In the genomic region with DNA sequence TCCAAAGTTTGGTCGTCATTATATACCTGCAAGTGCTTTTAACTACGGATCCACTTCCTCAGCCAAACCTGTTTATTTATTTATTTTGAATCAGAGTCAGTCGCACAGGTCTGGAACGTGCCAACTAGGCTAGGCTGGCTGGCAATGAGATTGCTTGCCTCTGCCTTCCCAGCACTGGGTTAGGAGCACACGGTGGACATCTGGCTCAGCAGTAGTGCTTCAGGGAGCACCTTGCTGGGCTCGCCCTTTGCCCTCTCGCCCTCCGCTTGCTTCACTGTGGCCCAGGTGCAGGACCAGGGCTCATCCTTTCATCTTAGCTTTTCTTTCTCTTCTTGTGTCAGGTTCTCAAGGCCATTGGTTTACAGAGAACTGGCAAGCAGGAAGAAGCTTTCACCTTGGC, we compare ENCODE assay signal across 28 mouse cellular contexts. TPM values are rescaled to one million over a fixed set of nuclear protein-coding genes. Genes with fewer than 3 reads are reported as not detected.
DNase-seq lines count a peak whose midpoint lies in the region; ATAC-seq and TF ChIP-seq lines count a peak whose summit lies in the region.
"Had no signal": no experiment of that assay in that cellular context is flagged by ENCODE, and none has a peak within 500 bp of the region (broad histone marks: within the 10 kb centered on the region; RNA-seq: fewer than 3 reads in every experiment).

No protein-coding gene starts in this region.

- WGBS in intestine, postnatal 0 days: 72% methylated on average over 8 of the region's 8 CpGs
- WGBS in intestine, embryonic 15.5 days: 87% methylated on average over 8 of the region's 8 CpGs
- 92% methylated on average over 8 of the region's 8 CpGs for WGBS in kidney, embryonic 16.5 days

- no peaks in the 10 kb centered on the region for H3K27me3 ChIP-seq in intestine, postnatal 0 days (replicated peaks; ENCODE audit: control insufficient read depth, insufficient read depth, low read length)
- no peaks in the 10 kb centered on the region for H3K27me3 ChIP-seq in intestine, embryonic 15.5 days (replicated peaks)
- H3K27me3 ChIP-seq in kidney, embryonic 16.5 days (ENCODE audit: insufficient read depth, low read length): no peaks in the 10 kb centered on the region
- H3K27me3 ChIP-seq: embryonic facial prominence, embryonic 13.5 days; liver, embryonic 15.5 days; lung, embryonic 15.5 days; neural tube, embryonic 12.5 days had no signal

- no peaks in the 10 kb centered on the region for H3K9me3 ChIP-seq in intestine, postnatal 0 days (ENCODE audit: control insufficient read depth)
- no peaks in the 10 kb centered on the region for H3K9me3 ChIP-seq in intestine, embryonic 15.5 days
- no peaks in the 10 kb centered on the region for H3K9me3 ChIP-seq in kidney, embryonic 16.5 days (ENCODE audit: low read length)
- H3K9me3 ChIP-seq: embryonic facial prominence, embryonic 13.5 days; forebrain, embryonic 10.5 days; G1E; liver, embryonic 15.5 days; lung, embryonic 15.5 days; midbrain, embryonic 10.5 days; neural tube, embryonic 12.5 days had no signal

- peak; percentile 51 for DNase-seq in adrenal gland, postnatal 10 days
- no peak for DNase-seq in adrenal gland, adult 18-20 months (ENCODE audit: low spot score in 2 of 2)
- peak; percentile 64 for DNase-seq in kidney, adult 9 months
- DNase-seq in adipocyte (ENCODE audit: low spot score): peak; percentile 66
- DNase-seq in frontal cortex, postnatal 14 days (ENCODE audit: low spot score in 2 of 2): no peak
- DNase-seq: adrenal gland, adult 8-10 months; cerebellum, adult 18-20 months; cerebellum, postnatal 10 days; gastrocnemius, postnatal 14 days; liver; right cerebral cortex, adult 18-20 months; spleen, adult 18-20 months; thymus, postnatal 14 days had no signal

- no peak overlapping the region for H3K4me3 ChIP-seq in intestine, postnatal 0 days (ENCODE audit: low read depth, low read length)
- no peak overlapping the region for H3K4me3 ChIP-seq in intestine, embryonic 15.5 days (replicated peaks)
- H3K4me3 ChIP-seq in kidney, embryonic 16.5 days (ENCODE audit: low read length): no peak overlapping the region
- H3K4me3 ChIP-seq: embryonic facial prominence, embryonic 13.5 days; forebrain, embryonic 10.5 days; liver, embryonic 15.5 days; lung, embryonic 15.5 days; midbrain, embryonic 10.5 days; myocyte; neural tube, embryonic 12.5 days had no signal

- ATAC-seq in intestine, postnatal 0 days: peak; percentile 19; the same call in 1 of the 2 replicates
- ATAC-seq in intestine, embryonic 15.5 days: no peak
- no peak for ATAC-seq in kidney, embryonic 16.5 days (ENCODE audit: low FRiP score, low TSS enrichment)
- ATAC-seq: forebrain, embryonic 16.5 days; inflammation-experienced regulatory T-cells, adult 6 months had no signal

- H3K4me1 ChIP-seq in intestine, postnatal 0 days (replicated peaks; ENCODE audit: control insufficient read depth, insufficient read depth, low read length): no peaks in the 10 kb centered on the region; the same call in 1 of the 2 replicates
- 0 out of 2 replicates have a peak, but pooled peaks cover 2% of the 10 kb centered on the region for H3K4me1 ChIP-seq in intestine, embryonic 15.5 days (replicated peaks)
- H3K4me1 ChIP-seq in kidney, embryonic 16.5 days (ENCODE audit: insufficient read depth, low read length): no peaks in the 10 kb centered on the region
- H3K4me1 ChIP-seq: embryonic facial prominence, embryonic 13.5 days; forebrain, embryonic 10.5 days; lung, embryonic 15.5 days; midbrain, embryonic 10.5 days; neural tube, embryonic 12.5 days had no signal

- no peak for TF ChIP-seq CTCF in intestine, postnatal 0 days (IDR thresholded peaks at IDR 0.05; ENCODE audit: low read depth)

- peaks cover 23% of the 10 kb centered on the region for H3K36me3 ChIP-seq in intestine, postnatal 0 days (ENCODE audit: control insufficient read depth, insufficient read depth)
- H3K36me3 ChIP-seq in intestine, embryonic 15.5 days: peaks cover 19% of the 10 kb centered on the region
- peaks cover 30% of the 10 kb centered on the region for H3K36me3 ChIP-seq in kidney, embryonic 16.5 days (ENCODE audit: insufficient read depth, low read length)

- no peak overlapping the region for H3K4me2 ChIP-seq in intestine, postnatal 0 days (replicated peaks; ENCODE audit: low read depth)
- no peak overlapping the region for H3K4me2 ChIP-seq in intestine, embryonic 15.5 days (replicated peaks)
- no peak overlapping the region for H3K4me2 ChIP-seq in kidney, embryonic 16.5 days (replicated peaks; ENCODE audit: low read depth, low read length)
- H3K4me2 ChIP-seq: embryonic facial prominence, embryonic 13.5 days; heart, embryonic 11.5 days; hindbrain, embryonic 14.5 days; liver, embryonic 15.5 days; lung, embryonic 15.5 days; neural tube, embryonic 12.5 days had no signal

- H3K27ac ChIP-seq in intestine, postnatal 0 days (ENCODE audit: low read depth, low read length): no peak overlapping the region; the same call in 1 of the 2 replicates
- no peak overlapping the region for H3K27ac ChIP-seq in intestine, embryonic 15.5 days
- no peak overlapping the region for H3K27ac ChIP-seq in kidney, embryonic 16.5 days (ENCODE audit: low read length)
- H3K27ac ChIP-seq: embryonic facial prominence, embryonic 13.5 days; forebrain, embryonic 10.5 days; hindbrain, embryonic 14.5 days; liver, embryonic 15.5 days; lung, embryonic 15.5 days; midbrain, embryonic 10.5 days; neural tube, embryonic 12.5 days had no signal

- H3K9ac ChIP-seq in intestine, postnatal 0 days (ENCODE audit: low read depth, low read length): no peak overlapping the region
- no peak overlapping the region for H3K9ac ChIP-seq in intestine, embryonic 15.5 days
- no peak overlapping the region for H3K9ac ChIP-seq in kidney, embryonic 16.5 days (replicated peaks; ENCODE audit: low read length)
- H3K9ac ChIP-seq: embryonic facial prominence, embryonic 13.5 days; hindbrain, embryonic 14.5 days; liver, embryonic 15.5 days; lung, embryonic 15.5 days; neural tube, embryonic 12.5 days had no signal

RNA-seq across cellular contexts. Expression of a gene that starts 10.1 kb away (rescaled TPM):
- 10 to 100 TPM; 31.0 to 32.1 TPM for total RNA-seq in adrenal gland, postnatal 10 days (2021)
- total RNA-seq in adrenal gland, adult 18-20 months (2021): 10 to 100 TPM; 38.8 to 40.4 TPM
- polyA plus RNA-seq in intestine, postnatal 0 days (2015; fragmentation: Nextera tagmentation; extraction: Ambion mirVana): 14.2 and 15.0 TPM in 2 replicates
- 46.3 and 48.0 TPM in 2 replicates for polyA plus RNA-seq in intestine, embryonic 15.5 days (2015; fragmentation: Nextera tagmentation; extraction: Ambion mirVana)
- polyA plus RNA-seq in kidney, embryonic 16.5 days (2015; fragmentation: Nextera tagmentation; extraction: Ambion mirVana): 46.5 and 47.5 TPM in 2 replicates

RNA-seq across cellular contexts. Expression of a gene that starts 22.4 kb away (rescaled TPM):
- total RNA-seq in adrenal gland, postnatal 10 days (2021): 10 to 100 TPM; 52.3 TPM
- 10 to 100 TPM; 41.6 to 49.4 TPM for total RNA-seq in adrenal gland, adult 18-20 months (2021)
- polyA plus RNA-seq in intestine, postnatal 0 days (2015; fragmentation: Nextera tagmentation; extraction: Ambion mirVana): 99.1 and 100 TPM in 2 replicates
- 55.1 and 58.1 TPM in 2 replicates for polyA plus RNA-seq in intestine, embryonic 15.5 days (2015; fragmentation: Nextera tagmentation; extraction: Ambion mirVana)
- polyA plus RNA-seq in kidney, embryonic 16.5 days (2015; fragmentation: Nextera tagmentation; extraction: Ambion mirVana): 60.6 and 67.1 TPM in 2 replicates

RNA-seq across cellular contexts. Expression of a gene that starts 43.8 kb away (rescaled TPM):
- 1 to 10 TPM; 3.3 to 4.8 TPM for total RNA-seq in adrenal gland, postnatal 10 days (2021)
- total RNA-seq in adrenal gland, adult 18-20 months (2021): 1 to 10 TPM; 2.1 to 2.3 TPM
- 6.8 and 7.2 TPM in 2 replicates for polyA plus RNA-seq in intestine, postnatal 0 days (2015; fragmentation: Nextera tagmentation; extraction: Ambion mirVana)
- polyA plus RNA-seq in intestine, embryonic 15.5 days (2015; fragmentation: Nextera tagmentation; extraction: Ambion mirVana): 2.5 and 3.8 TPM in 2 replicates
- polyA plus RNA-seq in kidney, embryonic 16.5 days (2015; fragmentation: Nextera tagmentation; extraction: Ambion mirVana): 11.5 and 14.0 TPM in 2 replicates

RNA-seq across cellular contexts. Expression of a gene that starts 44.5 kb away (rescaled TPM):
- 100 to 1,000 TPM; 115 to 128 TPM for total RNA-seq in adrenal gland, postnatal 10 days (2021)
- 100 to 1,000 TPM in 1 of 2 experiments, 10 to 100 TPM in 1; 97.1 to 106 TPM for total RNA-seq in adrenal gland, adult 18-20 months (2021)
- 164 and 175 TPM in 2 replicates for polyA plus RNA-seq in intestine, postnatal 0 days (2015; fragmentation: Nextera tagmentation; extraction: Ambion mirVana)
- 173 and 204 TPM in 2 replicates for polyA plus RNA-seq in intestine, embryonic 15.5 days (2015; fragmentation: Nextera tagmentation; extraction: Ambion mirVana)
- 203 and 208 TPM in 2 replicates for polyA plus RNA-seq in kidney, embryonic 16.5 days (2015; fragmentation: Nextera tagmentation; extraction: Ambion mirVana)

Comparison
In these comparisons a context has a peak if more than half of its experiments do, and no peak if none do; other contexts are left out.
1. DNase-seq: peak in adrenal gland, postnatal 10 days (single experiment), kidney, adult 9 months (single experiment) and adipocyte (single experiment); none in adrenal gland, adult 18-20 months (0 of 2) and frontal cortex, postnatal 14 days (0 of 2).